In genomic region chr7:31149271-31149670, GRCm38 (mm10) we compare ENCODE assay signal across 8 mouse cellular contexts. TPM values are rescaled to one million over a fixed set of nuclear protein-coding genes. Genes with fewer than 3 reads are reported as not detected.
DNase-seq lines count a peak whose midpoint lies in the region; ATAC-seq and TF ChIP-seq lines count a peak whose summit lies in the region.

No protein-coding gene starts in this region.

- H3K27me3 ChIP-seq in lung, embryonic 15.5 days = no peaks in the 10 kb centered on the region
- no peaks in the 10 kb centered on the region for H3K27me3 ChIP-seq in embryonic facial prominence, embryonic 15.5 days
- no peaks in the 10 kb centered on the region for H3K27me3 ChIP-seq in intestine, embryonic 16.5 days (replicated peaks; ENCODE audit: control insufficient read depth, insufficient read depth, low read length)
- no peaks in the 10 kb centered on the region for H3K27me3 ChIP-seq in neural tube, embryonic 14.5 days (ENCODE audit: control insufficient read depth, insufficient read depth, low read length)

- no peaks in the 10 kb centered on the region for H3K9me3 ChIP-seq in lung, embryonic 15.5 days
- H3K9me3 ChIP-seq in embryonic facial prominence, embryonic 15.5 days (replicated peaks) = no peaks in the 10 kb centered on the region
- no peaks in the 10 kb centered on the region for H3K9me3 ChIP-seq in intestine, embryonic 16.5 days (ENCODE audit: control insufficient read depth, low read length)
- H3K9me3 ChIP-seq in neural tube, embryonic 14.5 days (ENCODE audit: control insufficient read depth, low read length) = no peaks in the 10 kb centered on the region

- no peak for TF ChIP-seq POLR2A in lung, adult 2 months (IDR thresholded peaks at IDR 0.05; ENCODE audit: borderline replicate concordance, extremely low read depth, low read depth, low read length)

- peak overlapping the region; percentile 68 for H3K4me2 ChIP-seq in lung, embryonic 15.5 days
- H3K4me2 ChIP-seq in embryonic facial prominence, embryonic 15.5 days (replicated peaks) = peak overlapping the region; percentile 66
- H3K4me2 ChIP-seq in intestine, embryonic 16.5 days (ENCODE audit: low read depth, low read length) = peak overlapping the region; percentile 71
- H3K4me2 ChIP-seq in neural tube, embryonic 14.5 days (ENCODE audit: low read depth, low read length) = peak overlapping the region; percentile 71

- H3K36me3 ChIP-seq in lung, embryonic 15.5 days = no peaks in the 10 kb centered on the region
- H3K36me3 ChIP-seq in embryonic facial prominence, embryonic 15.5 days = no peaks in the 10 kb centered on the region
- H3K36me3 ChIP-seq in intestine, embryonic 16.5 days (ENCODE audit: control insufficient read depth, insufficient read depth, low read length) = no peaks in the 10 kb centered on the region
- H3K36me3 ChIP-seq in neural tube, embryonic 14.5 days (ENCODE audit: control insufficient read depth, insufficient read depth, low read length) = peaks cover 4% of the 10 kb centered on the region; the same call in 1 of the 2 replicates

- H3K9ac ChIP-seq in lung, embryonic 15.5 days = peak overlapping the region; percentile 97; the same call in 1 of the 2 replicates
- peak overlapping the region; percentile 96; the same call in 1 of the 2 replicates for H3K9ac ChIP-seq in embryonic facial prominence, embryonic 15.5 days
- H3K9ac ChIP-seq in intestine, embryonic 16.5 days (ENCODE audit: low read depth, low read length) = peak overlapping the region; percentile 92
- peak overlapping the region; percentile 99 for H3K9ac ChIP-seq in neural tube, embryonic 14.5 days (replicated peaks; ENCODE audit: low read depth, low read length)

- DNase-seq in lung, adult 2 months = no peak
- no peak for DNase-seq in right cerebral cortex, postnatal 36 days (ENCODE audit: low spot score in 2 of 2)
- DNase-seq in left cerebral cortex, adult 9 months (ENCODE audit: low spot score in 2 of 2) = no peak
- DNase-seq in right cerebral cortex, postnatal 4 days = no peak

- ATAC-seq in lung, embryonic 15.5 days (ENCODE audit: borderline replicate concordance, extremely low read depth, low FRiP score, low TSS enrichment) = no peak
- no peak for ATAC-seq in embryonic facial prominence, embryonic 15.5 days (ENCODE audit: insufficient number of reproducible peaks, low FRiP score, low TSS enrichment, low read depth)
- ATAC-seq in intestine, embryonic 16.5 days = no peak
- ATAC-seq in neural tube, embryonic 14.5 days (ENCODE audit: low read depth) = no peak

- peaks cover 55% of the 10 kb centered on the region for H3K4me1 ChIP-seq in lung, embryonic 15.5 days
- H3K4me1 ChIP-seq in lung, adult 2 months (ENCODE audit: control insufficient read depth, insufficient read depth, low read length) = peaks cover 17% of the 10 kb centered on the region
- peaks cover 40% of the 10 kb centered on the region for H3K4me1 ChIP-seq in embryonic facial prominence, embryonic 15.5 days
- peaks cover 38% of the 10 kb centered on the region for H3K4me1 ChIP-seq in intestine, embryonic 16.5 days (ENCODE audit: control insufficient read depth, insufficient read depth, low read length)
- peaks cover 26% of the 10 kb centered on the region for H3K4me1 ChIP-seq in neural tube, embryonic 14.5 days (ENCODE audit: control insufficient read depth, insufficient read depth, low read length)

- 20% methylated on average over 9 of the region's 9 CpGs for WGBS in lung, embryonic 15.5 days
- 27% methylated on average over 9 of the region's 9 CpGs for WGBS in lung, adult 2 months
- WGBS in embryonic facial prominence, embryonic 15.5 days = 25% methylated on average over 9 of the region's 9 CpGs
- 28% methylated on average over 9 of the region's 9 CpGs for WGBS in intestine, embryonic 16.5 days
- WGBS in neural tube, embryonic 14.5 days = 27% methylated on average over 9 of the region's 9 CpGs

- no peak for TF ChIP-seq CTCF in lung, adult 2 months (IDR thresholded peaks at IDR 0.05; ENCODE audit: insufficient read depth, low read length)

- H3K4me3 ChIP-seq in lung, embryonic 15.5 days = peak overlapping the region; percentile 96
- no peak overlapping the region for H3K4me3 ChIP-seq in lung, adult 2 months (replicated peaks; ENCODE audit: extremely low read depth, low read depth, low read length)
- H3K4me3 ChIP-seq in embryonic facial prominence, embryonic 15.5 days (replicated peaks) = peak overlapping the region; percentile 87
- H3K4me3 ChIP-seq in intestine, embryonic 16.5 days (ENCODE audit: low read length) = peak overlapping the region; percentile 84
- H3K4me3 ChIP-seq in neural tube, embryonic 14.5 days (ENCODE audit: low read depth, low read length) = peak overlapping the region; percentile 87

- peak overlapping the region; percentile 96; the same call in 1 of the 2 replicates for H3K27ac ChIP-seq in lung, embryonic 15.5 days
- H3K27ac ChIP-seq in embryonic facial prominence, embryonic 15.5 days (replicated peaks) = peak overlapping the region; percentile 96
- H3K27ac ChIP-seq in intestine, embryonic 16.5 days (ENCODE audit: low read length) = peak overlapping the region; percentile 94; the same call in 1 of the 2 replicates
- peak overlapping the region; percentile 99 for H3K27ac ChIP-seq in neural tube, embryonic 14.5 days (ENCODE audit: low read depth, low read length)

RNA-seq across cellular contexts. Expression of gene Gramd1a, which starts 6.4 kb away (rescaled TPM):
- polyA plus RNA-seq in lung, embryonic 15.5 days (2015; fragmentation: Nextera tagmentation; extraction: Ambion mirVana) = 63.0 and 65.5 TPM in 2 replicates
- 103 and 113 TPM in 2 replicates for polyA plus RNA-seq in lung, adult 2 months (2012; rRNA removed)
- polyA plus RNA-seq in embryonic facial prominence, embryonic 15.5 days (2015; fragmentation: Nextera tagmentation; extraction: Ambion mirVana) = 72.5 and 75.2 TPM in 2 replicates
- polyA plus RNA-seq in intestine, embryonic 16.5 days (2015; fragmentation: Nextera tagmentation; extraction: Ambion mirVana) = 38.5 and 39.7 TPM in 2 replicates
- polyA plus RNA-seq in neural tube, embryonic 14.5 days (2014; fragmentation: Nextera tagmentation; extraction: Ambion mirVana) = 180 and 208 TPM in 2 replicates

RNA-seq across cellular contexts. Expression of gene Scn1b, which starts 22.5 kb away (rescaled TPM):
- polyA plus RNA-seq in lung, embryonic 15.5 days (2015; fragmentation: Nextera tagmentation; extraction: Ambion mirVana) = 1.5 and 1.8 TPM in 2 replicates
- polyA plus RNA-seq in lung, adult 2 months (2012; rRNA removed) = 26.6 and 43.9 TPM in 2 replicates
- 7.1 and 7.8 TPM in 2 replicates for polyA plus RNA-seq in embryonic facial prominence, embryonic 15.5 days (2015; fragmentation: Nextera tagmentation; extraction: Ambion mirVana)
- 0.16 and 1.0 TPM in 2 replicates for polyA plus RNA-seq in intestine, embryonic 16.5 days (2015; fragmentation: Nextera tagmentation; extraction: Ambion mirVana)
- polyA plus RNA-seq in neural tube, embryonic 14.5 days (2014; fragmentation: Nextera tagmentation; extraction: Ambion mirVana) = 12.0 and 17.6 TPM in 2 replicates

RNA-seq across cellular contexts. Expression of gene Hpn, which starts 34.2 kb away (rescaled TPM):
- polyA plus RNA-seq in lung, embryonic 15.5 days (2015; fragmentation: Nextera tagmentation; extraction: Ambion mirVana) = 14.6 and 16.7 TPM in 2 replicates
- polyA plus RNA-seq in lung, adult 2 months (2012; rRNA removed) = 30.1 and 34.5 TPM in 2 replicates
- 5.4 and 5.7 TPM in 2 replicates for polyA plus RNA-seq in embryonic facial prominence, embryonic 15.5 days (2015; fragmentation: Nextera tagmentation; extraction: Ambion mirVana)
- 66.4 and 73.6 TPM in 2 replicates for polyA plus RNA-seq in intestine, embryonic 16.5 days (2015; fragmentation: Nextera tagmentation; extraction: Ambion mirVana)
- polyA plus RNA-seq in neural tube, embryonic 14.5 days (2014; fragmentation: Nextera tagmentation; extraction: Ambion mirVana) = 0.67 TPM in 1 of 2 replicates, not detected in the other
